Mouse (Mus musculus): Measurements from ENCODE around the gene Rbfox3.

- TF ChIP-seq CTCF (IDR thresholded peaks at IDR 0.05; ENCODE audit: borderline replicate concordance, insufficient read depth, low read depth, low read length) = no peak
- TF ChIP-seq POLR2A (IDR thresholded peaks at IDR 0.05; ENCODE audit: borderline replicate concordance, insufficient read depth, low read length) = no peak
Observed at GRCm38 (mm10) chr11:118452955-118453354, 458.4 kb downstream of the Rbfox3 start.
